Mouse (Mus musculus): ENCODE measurements around the gene Tpbgl.

GRCm38 (mm10) chr7:99590646-99591045, 36.3 kb downstream of the Tpbgl start:
- TF ChIP-seq CTCF (IDR thresholded peaks at IDR 0.05; ENCODE audit: low read depth, low read length) (no peak), POLR2A (IDR thresholded peaks at IDR 0.05; ENCODE audit: insufficient read depth, low read length) (no peak)
